Mouse (Mus musculus) heart, embryonic 11.5 days (tissue): ENCODE measurements around the gene Taok1. TPM values are rescaled to one million over a fixed set of nuclear protein-coding genes. Genes with fewer than 3 reads are reported as not detected.

Source experiments
- ATAC-seq: fragments of 200-750 bp; cut with Nextera tagmentation; replicated peaks from 2 replicates; pipeline ENCODE4 v1.8.0; 2017; ENCODE audit warnings: moderate library complexity; ENCODE audit not compliant: insufficient number of reproducible peaks, low FRiP score, low TSS enrichment
- H3K27ac ChIP-seq: fragments of 300-500 bp; sonication (generic); 2 replicates; pipeline ENCODE4 v1.5.1; 2014; ENCODE audit warnings: mild to moderate bottlenecking, low read depth, low read length
- H3K27me3 ChIP-seq: fragments of 300-500 bp; sonication (generic); 2 replicates; pipeline ENCODE4 v1.6.1; 2014; ENCODE audit warnings: mild to moderate bottlenecking, low read length, mixed read lengths; ENCODE audit not compliant: control insufficient read depth, insufficient read depth
- H3K36me3 ChIP-seq: fragments of 300-500 bp; sonication (generic); 2 replicates; pipeline ENCODE4 v1.6.1; 2014; ENCODE audit warnings: mild to moderate bottlenecking, low read length, moderate library complexity, mixed read lengths; ENCODE audit not compliant: control insufficient read depth, insufficient read depth
- H3K4me1 ChIP-seq: fragments of 300-500 bp; sonication (generic); 2 replicates; pipeline ENCODE4 v1.6.1; 2014; ENCODE audit warnings: low read length; ENCODE audit not compliant: control insufficient read depth, insufficient read depth
- H3K4me2 ChIP-seq: fragments of 300-500 bp; sonication (generic); 2 replicates; pipeline ENCODE4 v1.6.1; 2014; ENCODE audit warnings: mild to moderate bottlenecking, moderate library complexity
- H3K4me3 ChIP-seq: fragments of 300-500 bp; sonication (generic); 2 replicates; pipeline ENCODE4 v1.5.1; 2014; ENCODE audit warnings: low read depth, low read length
- H3K9ac ChIP-seq: fragments of 300-500 bp; sonication (generic); 2 replicates; pipeline ENCODE4 v1.6.1; 2014; ENCODE audit warnings: mild to moderate bottlenecking, low read depth, low read length, moderate library complexity
- H3K9me3 ChIP-seq: fragments of 300-500 bp; sonication (generic); replicated peaks from 2 replicates; pipeline ENCODE4 v1.6.1; 2016; ENCODE audit warnings: low read length; ENCODE audit not compliant: control insufficient read depth
- WGBS: fragments of 180-500 bp; shearing (Covaris S2); extraction: QIAGEN DNeasy Blood & Tissue Kit; methylation state at CpG from one replicate; pipeline ENCODE4 v1.1.7; 2014; ENCODE audit not compliant: insufficient replicate concordance; 5-methylcytosine and 5-hydroxymethylcytosine counted together
- polyA plus RNA-seq: library from polyadenylated mRNA; unstranded; fragments of >200 nt; fragmentation: Nextera tagmentation; extraction: Ambion mirVana; gene quantifications from 2 replicates; pipeline ENCODE4 v1.2.1, GENCODE M21; 2014

Taok1 gene
- polyA plus RNA-seq, 1 experiment from 2014 or later = 17.8 TPM

- H3K36me3 ChIP-seq = no peaks in the 10 kb centered on the region
- no peak overlapping the region for H3K4me2 ChIP-seq
- WGBS = 51% methylated on average over 5 of the region's 5 CpGs
- H3K4me1 ChIP-seq = peaks cover 16% of the 10 kb centered on the region
- peak overlapping the region; percentile 48 for H3K27ac ChIP-seq
- H3K27me3 ChIP-seq = no peaks in the 10 kb centered on the region
- no peaks in the 10 kb centered on the region for H3K9me3 ChIP-seq
- ATAC-seq = no peak
- no peak overlapping the region for H3K9ac ChIP-seq
- H3K4me3 ChIP-seq = no peak overlapping the region
These were observed 19.3 kb upstream of the Taok1 start for GRCm38 (mm10) chr11:77626596-77627535.

GRCm38 (mm10) chr11:77625061-77625855 is 17.6 kb upstream of the Taok1 start:
- no peaks in the 10 kb centered on the region for H3K27me3 ChIP-seq
- H3K36me3 ChIP-seq = no peaks in the 10 kb centered on the region
- H3K9me3 ChIP-seq = no peaks in the 10 kb centered on the region
- ATAC-seq = no peak
- H3K27ac ChIP-seq = no peak overlapping the region
- 15% methylated on average over 11 of the region's 11 CpGs for WGBS
- peak overlapping the region; percentile 36; the same call in 1 of the 2 replicates for H3K9ac ChIP-seq
- H3K4me3 ChIP-seq = peak overlapping the region; percentile 38
- peaks cover 16% of the 10 kb centered on the region for H3K4me1 ChIP-seq
- peak overlapping the region; percentile 69 for H3K4me2 ChIP-seq

GRCm38 (mm10) chr11:77624441-77625060 is 16.9 kb upstream of the Taok1 start:
- peak overlapping the region; percentile 69 for H3K4me2 ChIP-seq
- WGBS = under 1% methylated on average over 17 of the region's 17 CpGs
- H3K9me3 ChIP-seq = no peaks in the 10 kb centered on the region
- H3K4me3 ChIP-seq = peak overlapping the region; percentile 38
- peak overlapping the region; percentile 36; the same call in 1 of the 2 replicates for H3K9ac ChIP-seq
- ATAC-seq = no peak
- no peak overlapping the region for H3K27ac ChIP-seq
- no peaks in the 10 kb centered on the region for H3K36me3 ChIP-seq
- peaks cover 16% of the 10 kb centered on the region for H3K4me1 ChIP-seq
- H3K27me3 ChIP-seq = no peaks in the 10 kb centered on the region

- WGBS = 20% methylated on average over 5 of the region's 5 CpGs
- peaks cover 16% of the 10 kb centered on the region for H3K4me1 ChIP-seq
- H3K27ac ChIP-seq = no peak overlapping the region
- peak overlapping the region; percentile 69 for H3K4me2 ChIP-seq
- H3K9me3 ChIP-seq = no peaks in the 10 kb centered on the region
- H3K9ac ChIP-seq = no peak overlapping the region
- no peak for ATAC-seq
- H3K27me3 ChIP-seq = no peaks in the 10 kb centered on the region
- no peaks in the 10 kb centered on the region for H3K36me3 ChIP-seq
- peak overlapping the region; percentile 38 for H3K4me3 ChIP-seq
These were observed 16.4 kb upstream of the Taok1 start for GRCm38 (mm10) chr11:77624002-77624401.

GRCm38 (mm10) chr11:77621902-77622535 is 14.4 kb upstream of the Taok1 start:
- Histone ChIP-seq H3K36me3 (no peaks in the 10 kb centered on the region), H3K4me3 (no peak overlapping the region), H3K27ac (no peak overlapping the region), H3K4me1 (peaks cover 16% of the 10 kb centered on the region), H3K27me3 (no peaks in the 10 kb centered on the region), H3K9me3 (no peaks in the 10 kb centered on the region), H3K9ac (no peak overlapping the region), H3K4me2 (no peak overlapping the region)
- ATAC-seq = no peak
- 57% methylated on average over 5 of the region's 5 CpGs for WGBS

GRCm38 (mm10) chr11:77615084-77615624 is 7.5 kb upstream of the Taok1 start:
- no peak for ATAC-seq
- Histone ChIP-seq H3K27me3 (no peaks in the 10 kb centered on the region), H3K27ac (no peak overlapping the region), H3K4me3 (no peak overlapping the region), H3K4me1 (no peaks in the 10 kb centered on the region), H3K9ac (no peak overlapping the region), H3K9me3 (no peaks in the 10 kb centered on the region), H3K36me3 (no peaks in the 10 kb centered on the region), H3K4me2 (no peak overlapping the region)
- WGBS = 70% methylated on average over 5 of the region's 5 CpGs

GRCm38 (mm10) chr11:77606835-77607537 is 629 bp downstream of the Taok1 start:
- H3K27me3 ChIP-seq = no peaks in the 10 kb centered on the region
- no peaks in the 10 kb centered on the region for H3K36me3 ChIP-seq
- peak overlapping the region; percentile 97 for H3K4me3 ChIP-seq
- H3K4me1 ChIP-seq = peaks cover 3% of the 10 kb centered on the region; the same call in 1 of the 2 replicates
- peak overlapping the region; percentile 89 for H3K4me2 ChIP-seq
- peak; percentile 24 for ATAC-seq
- under 1% methylated on average over 46 of the region's 48 CpGs for WGBS
- peak overlapping the region; percentile 98 for H3K9ac ChIP-seq
- peak overlapping the region; percentile 96 for H3K27ac ChIP-seq
- no peaks in the 10 kb centered on the region for H3K9me3 ChIP-seq
